Mouse (Mus musculus) R1 (cell line): ENCODE measurements at regions not wholly inside any gene's neighbourhood (a gene's known extent, or its start where the extent isn't known, plus 50 kb on each side); places are given as distances from the start of the nearest gene placed in this dataset.

Experiments used
- DNase-seq: peaks from one replicate; pipeline ENCODE4 v3.0.0-alpha.2; 2018; ENCODE audit warnings: low read depth, low spot score

- DNase-seq: no peak
Observed at GRCm38 (mm10) chr10:20891426-20891825, 60.9 kb upstream of the Ahi1 start.

- peak; percentile 18 for DNase-seq
Observed at GRCm38 (mm10) chr10:20883618-20884017, 68.7 kb upstream of the Ahi1 start.

DNA sequence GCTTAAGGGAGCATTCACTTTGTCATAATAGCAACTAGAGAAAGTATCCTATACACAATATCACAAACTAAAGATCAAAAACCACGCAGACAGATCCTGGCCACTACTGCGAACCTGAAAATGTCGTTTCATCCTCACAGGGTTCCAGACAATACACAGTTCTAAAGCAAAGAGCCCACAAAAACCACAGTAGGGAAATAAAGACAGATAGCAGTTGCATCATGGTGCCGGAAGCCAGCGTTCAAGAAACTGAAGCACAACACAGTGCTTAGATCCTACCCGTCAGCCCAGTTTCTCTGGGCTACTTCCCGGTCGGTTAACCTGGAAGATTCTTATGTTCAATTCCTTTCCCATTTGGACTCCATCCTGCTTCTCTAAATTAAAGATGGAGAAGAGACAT, 69.7 kb upstream of the Ahi1 start:
- no peak for DNase-seq

DNA sequence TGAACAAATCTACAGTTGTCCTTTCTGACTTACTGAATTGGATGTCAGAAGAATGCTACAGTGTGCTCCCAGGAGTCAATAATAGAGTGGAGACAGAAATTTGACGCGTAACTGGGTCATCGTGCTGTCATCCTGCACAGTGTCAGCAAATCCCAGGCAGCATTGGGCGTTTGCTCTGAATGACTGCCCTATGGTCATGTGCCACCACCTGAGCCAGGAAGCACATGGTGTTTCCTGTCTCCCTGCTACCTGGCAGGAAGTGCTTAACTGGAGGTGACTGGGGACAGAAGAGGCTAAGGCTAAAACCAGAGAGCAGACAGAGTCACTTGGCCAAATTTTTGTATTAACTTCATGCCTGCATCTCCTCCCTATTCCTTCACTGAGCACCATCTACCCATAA, 72.1 kb upstream of the Ahi1 start:
- no peak for DNase-seq

DNA sequence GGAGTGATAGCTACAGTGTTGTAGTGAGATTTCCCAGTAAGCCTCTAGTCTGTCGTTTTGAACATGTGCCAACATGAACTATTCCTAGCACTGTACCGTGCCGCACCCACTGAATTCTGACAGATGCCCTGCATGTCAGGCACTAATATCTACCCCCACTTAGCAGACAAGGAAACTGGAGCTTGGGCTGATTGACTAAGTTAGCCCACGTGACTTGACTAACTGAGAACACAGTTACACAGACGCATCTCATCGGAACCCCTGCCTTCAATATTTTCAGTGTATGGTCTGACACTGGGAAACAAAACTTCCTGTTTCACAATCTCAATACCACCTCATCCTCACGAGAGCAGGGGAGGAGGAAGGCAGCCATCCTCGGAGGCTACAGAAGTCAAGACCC, 72.9 kb upstream of the Ahi1 start:
- DNase-seq: no peak

- no peak for DNase-seq
Observed at GRCm38 (mm10) chr10:20867076-20867475, 85.3 kb upstream of the Ahi1 start.

DNA sequence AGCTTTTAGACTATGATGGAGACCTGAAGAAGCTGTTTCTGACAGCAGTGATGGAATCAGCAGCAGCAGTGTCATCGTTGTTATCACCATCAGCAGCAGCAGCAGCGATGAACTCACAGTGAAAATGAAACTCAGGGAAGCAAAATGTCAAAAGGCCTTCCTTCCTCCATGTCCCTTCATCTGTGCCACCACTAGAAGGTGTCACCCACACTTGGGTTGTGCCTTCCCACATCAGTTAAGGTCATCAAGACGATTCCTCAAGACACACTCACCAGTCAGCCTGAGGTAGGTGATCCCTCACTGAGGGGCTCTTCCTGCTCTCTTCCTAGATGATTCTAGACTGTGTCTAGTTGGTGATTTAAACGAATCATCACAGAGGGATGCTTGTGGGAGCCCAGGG, 87.3 kb upstream of the Ahi1 start:
- no peak for DNase-seq

- DNase-seq: no peak
Observed at GRCm38 (mm10) chr10:20857413-20857812, 94.9 kb upstream of the Ahi1 start.

- no peak for DNase-seq
Observed at GRCm38 (mm10) chr10:20854621-20855363, 97.6 kb upstream of the Ahi1 start.

- no peak for DNase-seq
Observed at GRCm38 (mm10) chr10:20847287-20847686, 105.1 kb upstream of the Ahi1 start.

- no peak for DNase-seq
Observed at GRCm38 (mm10) chr10:20843277-20843676, 109.1 kb upstream of the Ahi1 start.

GRCm38 (mm10) chr10:20842131-20842530, 110.2 kb upstream of the Ahi1 start:
- no peak for DNase-seq

DNA sequence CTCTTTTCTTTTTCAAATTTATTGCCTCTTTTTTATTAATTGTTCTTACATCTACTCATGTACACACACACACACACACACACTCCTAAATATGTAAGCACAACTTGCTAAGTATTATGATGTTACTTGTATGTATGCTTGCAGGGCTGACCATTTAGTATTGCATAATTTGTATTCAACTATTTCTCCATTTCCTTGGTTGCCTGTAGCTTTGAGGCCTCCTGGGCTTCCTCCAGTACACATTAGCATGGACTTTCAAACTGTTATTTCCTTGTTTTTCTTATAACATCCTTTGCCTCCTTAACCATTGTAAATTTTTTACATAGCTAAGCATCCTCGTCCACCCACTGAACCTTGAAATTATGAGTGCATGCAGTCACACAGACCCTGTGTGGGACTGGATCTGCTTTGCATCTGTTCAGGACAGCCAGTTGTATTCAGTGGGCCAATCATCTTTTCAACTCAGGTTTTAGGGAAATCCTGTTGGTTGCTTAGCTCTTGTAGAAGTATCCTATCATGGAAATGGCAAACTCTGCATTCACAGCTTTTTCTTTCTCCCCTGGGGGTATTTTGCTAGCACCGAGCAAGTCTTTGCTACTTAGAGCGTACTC, 110.8 kb upstream of the Ahi1 start:
- no peak for DNase-seq

DNA sequence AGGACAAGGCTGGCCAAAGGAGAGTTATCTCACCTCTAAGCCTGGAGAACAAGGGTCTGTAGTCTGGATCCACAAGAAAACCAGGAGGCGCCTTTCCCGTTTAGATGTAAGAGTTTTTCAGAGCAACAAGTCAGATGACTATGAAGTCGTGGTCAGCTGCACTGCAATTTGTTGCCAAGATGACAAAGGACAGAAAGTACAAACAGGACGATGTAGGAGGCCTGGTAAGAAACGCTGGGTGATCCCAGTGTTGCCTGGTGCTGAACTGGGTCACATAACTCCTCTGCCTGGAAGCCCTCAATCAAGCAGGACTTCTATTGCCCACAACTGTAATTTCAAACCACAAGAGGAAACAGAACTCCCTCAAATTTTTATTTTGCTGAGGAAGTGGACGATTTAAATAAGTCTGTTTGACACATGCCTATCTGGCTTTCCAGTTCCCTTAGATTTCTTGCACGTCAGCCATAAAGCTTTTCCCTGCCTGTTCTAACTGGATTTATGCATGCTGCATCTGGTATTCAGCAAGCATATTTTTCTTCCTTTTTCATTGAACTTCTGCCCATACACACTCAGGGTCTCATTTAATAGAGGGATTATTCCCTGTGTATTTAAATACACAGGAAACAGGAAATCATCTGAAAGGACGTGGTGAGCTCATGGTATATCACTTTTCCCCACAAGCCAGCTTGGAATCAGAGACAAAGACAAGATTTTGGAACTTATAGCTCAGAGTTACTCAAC, 113.5 kb upstream of the Ahi1 start:
- DNase-seq: no peak

DNA sequence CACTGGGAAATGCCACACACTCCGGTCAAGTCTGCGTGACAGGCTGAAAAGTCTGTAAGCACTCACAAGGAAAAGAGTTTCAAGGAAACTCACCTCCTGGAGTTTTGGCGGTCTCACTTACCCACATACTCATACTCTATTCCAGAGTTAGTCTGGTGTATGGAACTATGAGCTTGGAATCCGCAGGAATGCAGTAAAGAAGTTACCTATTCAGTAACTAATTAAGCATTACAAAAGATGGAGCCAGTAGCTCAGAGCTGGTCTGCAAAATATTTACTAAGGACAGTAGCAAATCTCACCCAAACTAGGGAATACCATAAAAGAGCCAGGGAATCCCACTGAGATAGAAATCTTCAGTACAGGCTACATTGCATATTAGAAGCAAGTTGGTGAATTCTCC, 111.9 kb upstream of the Pde7b start:
- peak; percentile 19 for DNase-seq

GRCm38 (mm10) chr10:20834806-20835575, 110.1 kb upstream of the Pde7b start:
- no peak for DNase-seq

GRCm38 (mm10) chr10:20828304-20828703, 103.4 kb upstream of the Pde7b start:
- no peak for DNase-seq

DNA sequence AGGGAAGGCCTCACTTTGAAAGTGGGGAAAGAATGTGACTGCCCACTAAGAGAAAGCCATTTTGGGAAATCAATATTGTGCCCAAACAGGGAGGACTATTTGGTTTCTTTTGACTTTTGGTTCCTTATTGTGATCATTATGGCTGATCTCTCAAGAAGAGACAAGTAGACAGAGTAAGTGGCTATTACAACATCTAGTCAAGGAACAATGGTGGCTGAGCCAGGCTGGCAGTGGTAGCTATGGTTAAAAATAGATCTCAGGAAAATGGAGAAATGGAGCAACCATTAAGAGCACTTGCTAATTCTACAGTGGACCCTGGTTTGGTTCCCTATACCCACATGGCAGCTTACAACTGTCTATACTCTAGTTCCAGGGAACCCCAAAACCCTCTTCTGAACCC, 102.6 kb upstream of the Pde7b start:
- DNase-seq: no peak

- no peak for DNase-seq
Observed at GRCm38 (mm10) chr10:20818548-20818947, 93.7 kb upstream of the Pde7b start.

DNA sequence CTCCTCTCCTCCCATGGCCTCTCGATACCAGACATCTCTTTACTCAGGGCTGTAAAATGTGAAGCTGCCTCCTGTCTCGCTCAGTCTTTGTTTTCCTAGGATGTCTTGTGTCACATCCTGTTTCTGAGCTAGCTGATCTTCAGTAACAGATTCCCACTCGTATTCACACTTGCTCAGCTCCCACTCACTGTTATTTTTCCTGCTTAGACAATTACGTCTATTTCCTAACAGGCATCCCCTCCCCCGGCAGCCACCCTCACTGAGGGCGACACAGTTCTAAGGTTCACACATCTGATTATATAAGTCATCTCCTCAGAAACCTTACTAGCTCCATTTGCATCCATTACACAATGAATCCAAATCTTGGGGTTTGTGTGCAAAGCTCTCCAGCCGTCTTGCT, 74.9 kb upstream of the Pde7b start:
- DNase-seq: no peak

DNA sequence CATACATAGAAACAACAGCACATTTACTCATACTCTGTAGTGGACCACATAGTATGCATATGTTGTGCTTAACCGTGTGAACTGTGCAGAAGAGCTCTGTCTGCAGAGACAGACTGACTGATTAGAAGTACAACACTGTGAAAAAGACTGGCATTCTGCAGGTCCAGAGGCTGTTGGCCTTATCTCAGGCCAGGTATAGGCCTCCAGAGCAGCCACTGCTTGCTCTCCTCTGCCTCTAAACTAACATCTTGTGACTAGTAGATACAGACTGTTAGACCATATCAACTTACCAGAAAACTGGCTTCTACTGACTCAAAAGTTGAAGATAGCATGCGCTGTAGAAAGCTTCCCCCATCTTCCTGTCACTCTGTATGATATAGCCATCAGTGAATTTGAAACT, 73.5 kb upstream of the Pde7b start:
- DNase-seq: no peak

DNA sequence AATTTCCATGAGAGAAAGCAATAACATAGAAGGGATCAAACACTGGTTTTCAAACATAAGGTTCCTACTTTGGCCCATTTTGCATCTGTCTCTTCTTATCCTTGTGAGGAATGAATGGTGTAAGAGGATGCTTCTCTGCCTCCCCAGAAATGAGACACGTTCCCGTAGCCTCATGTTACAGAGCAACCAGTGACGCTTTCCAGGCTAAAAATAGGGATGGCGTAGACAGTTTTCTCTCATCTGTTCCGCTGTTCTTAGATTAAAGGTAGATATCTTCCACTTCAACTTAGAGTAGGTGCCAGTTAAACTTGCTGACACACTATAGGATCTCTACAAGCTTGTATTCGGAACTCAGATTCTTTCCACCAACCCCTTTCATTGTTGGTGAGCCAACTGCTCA, 69.1 kb upstream of the Pde7b start:
- no peak for DNase-seq
